Mouse (Mus musculus): ENCODE measurements around the gene Dppa3. TPM values are rescaled to one million over a fixed set of nuclear protein-coding genes. Genes with fewer than 3 reads are reported as not detected.
"Not testable (repeated sequence)": the region's sequence is repeated elsewhere in the genome, so short reads cannot be mapped to it uniquely, and the experiment has no call there.

Gene Dppa3
- total RNA-seq, 2 experiments from 2014 or later = not detected

DNA sequence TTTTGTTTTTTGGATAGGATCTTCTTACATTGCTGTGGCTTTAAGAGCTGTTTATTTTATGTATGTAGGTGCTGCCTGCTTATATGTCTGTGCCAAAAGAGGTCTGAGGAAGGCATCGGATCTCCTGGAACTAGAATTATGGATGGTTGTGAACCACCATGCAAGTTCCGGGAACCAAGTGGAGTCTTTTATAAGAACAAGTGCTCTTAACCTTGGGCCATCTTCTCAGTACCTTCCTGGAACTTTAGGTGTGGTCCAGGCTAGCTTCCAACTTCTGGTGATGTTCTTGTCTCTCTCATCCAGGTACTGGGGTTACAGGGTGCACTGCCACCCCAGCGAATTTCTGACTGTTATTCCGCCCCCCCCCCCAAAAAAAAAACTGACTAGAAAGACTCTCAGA lies 13.8 kb upstream of the Dppa3 start:
- DNase-seq = no peak

DNA sequence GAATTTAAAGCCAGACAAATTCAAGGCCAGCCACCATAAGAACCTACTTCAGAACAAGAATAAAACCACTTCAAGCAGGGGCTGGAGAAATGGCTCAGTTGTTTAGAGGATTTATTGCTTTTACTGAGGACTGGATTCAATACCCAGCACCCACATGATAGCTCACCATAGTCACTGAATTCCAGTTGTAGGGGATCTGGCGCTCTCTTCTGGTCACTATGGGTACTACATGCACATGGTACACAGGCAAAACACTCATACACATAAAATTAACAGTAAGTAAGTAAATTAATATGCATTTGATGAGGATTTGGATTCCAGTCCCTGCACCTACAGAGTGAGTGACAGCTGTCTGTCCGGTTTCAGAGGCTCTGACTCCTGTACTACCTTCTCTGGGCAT lies 12.2 kb upstream of the Dppa3 start:
- DNase-seq = no peak

DNA sequence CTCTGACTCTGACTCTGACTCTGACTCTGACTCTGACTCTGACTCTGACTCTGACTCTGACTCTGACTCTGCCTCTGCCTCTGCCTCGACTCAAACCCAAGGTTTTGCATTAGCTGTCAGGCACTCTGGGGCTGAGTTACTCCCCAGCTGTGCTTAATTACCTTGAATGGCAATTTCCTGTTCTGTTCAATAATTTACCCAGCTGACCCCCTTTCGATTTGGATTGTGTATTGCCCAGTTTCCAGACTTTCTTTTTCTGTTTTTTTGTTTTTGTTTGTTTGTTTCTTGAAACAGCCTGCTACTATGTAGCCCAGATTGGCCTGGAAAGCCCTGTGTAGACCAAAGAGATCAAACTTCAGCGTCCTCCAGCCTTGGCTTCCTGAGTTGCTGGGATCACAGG lies 10.2 kb upstream of the Dppa3 start:
- no peak for DNase-seq

DNA sequence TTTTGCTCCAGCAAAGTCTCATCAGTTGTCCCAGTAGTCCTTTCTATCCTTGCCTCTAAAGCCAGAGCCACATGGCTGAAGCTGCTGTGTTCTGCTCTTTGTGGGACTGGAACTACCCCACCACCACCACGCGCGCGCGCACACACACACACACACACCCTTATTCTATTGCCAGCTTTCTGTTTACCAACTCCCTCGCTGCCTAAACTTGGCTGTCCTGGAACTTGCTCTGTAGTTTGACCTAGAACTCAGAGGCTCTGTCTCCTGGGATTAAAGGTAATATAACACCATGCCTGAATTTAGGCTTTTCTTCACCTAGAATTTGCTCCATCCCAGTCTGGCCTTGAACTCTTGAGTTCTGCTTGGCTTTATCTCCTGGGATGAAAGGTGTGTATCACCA lies 5.1 kb upstream of the Dppa3 start:
- no peak for DNase-seq

DNA sequence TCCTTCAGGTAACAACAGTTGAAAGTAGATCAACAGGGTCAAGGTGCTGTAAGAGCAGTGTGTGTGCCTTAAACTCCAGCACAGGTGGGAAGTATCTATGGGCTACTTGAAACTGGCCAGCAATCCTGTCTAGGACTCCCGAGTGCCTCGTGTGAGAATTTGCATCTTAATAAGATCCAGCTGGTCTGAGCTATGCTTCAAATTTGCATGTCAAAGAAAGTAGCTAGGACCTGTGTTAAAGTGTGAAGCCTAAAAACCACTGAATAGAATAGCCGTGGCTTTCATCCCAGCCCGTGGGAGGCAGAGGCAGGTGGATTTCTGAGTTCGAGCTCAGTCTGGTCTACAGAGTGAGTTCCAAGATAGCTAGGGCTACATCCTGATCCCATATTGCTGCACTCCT lies 1.7 kb upstream of the Dppa3 start:
- no peak for DNase-seq

DNA sequence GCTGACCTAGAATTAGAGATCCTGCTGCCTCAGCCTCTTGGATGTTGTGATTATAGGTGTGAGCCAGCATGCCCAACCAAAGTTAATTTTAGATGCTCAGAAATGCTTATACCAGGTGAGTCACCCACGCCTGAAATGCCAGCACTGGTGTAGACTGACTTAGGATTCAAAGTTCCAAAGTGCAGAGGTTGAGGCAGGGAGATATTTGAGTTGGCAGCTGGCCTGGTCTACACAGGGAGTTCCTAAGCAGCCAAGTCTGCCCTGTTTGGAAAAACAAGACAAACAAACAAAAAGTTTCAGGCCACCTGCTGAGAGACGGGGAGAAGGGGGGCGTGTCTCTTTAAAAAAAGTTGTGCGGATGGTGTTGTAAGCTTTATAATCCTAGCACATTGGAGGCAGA lies 1.1 kb upstream of the Dppa3 start:
- no peak for DNase-seq

DNA sequence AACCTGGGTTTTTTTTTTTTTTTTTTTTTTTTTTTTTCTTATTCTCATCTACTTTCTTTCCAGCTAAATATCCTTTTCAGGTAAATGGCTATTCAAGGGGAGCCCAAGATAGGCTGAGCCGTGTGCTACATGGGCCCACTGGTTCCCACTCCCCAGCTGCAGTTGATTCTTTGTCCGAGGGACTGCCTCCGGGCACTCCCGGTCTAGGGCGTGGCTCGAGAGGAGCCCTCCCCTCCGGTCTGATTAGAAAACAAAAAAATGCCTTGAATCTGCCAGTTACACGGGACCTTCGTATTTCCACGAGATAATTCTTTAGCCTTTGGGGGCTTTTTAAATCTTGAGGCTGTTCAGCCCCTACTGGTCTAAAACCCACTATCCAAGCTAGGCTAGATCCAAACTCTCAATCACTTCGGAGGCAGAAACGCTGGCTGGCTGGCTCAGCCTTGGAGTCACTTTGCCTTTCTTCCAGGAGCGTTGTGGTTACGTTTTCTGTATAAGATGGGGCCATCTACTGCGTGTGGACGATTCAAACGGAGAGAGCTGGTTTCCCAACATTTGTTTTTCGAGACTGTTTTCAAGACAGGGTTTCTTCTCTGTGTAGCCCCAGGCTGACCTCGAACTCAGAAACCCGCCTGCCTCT lies 1.4 kb downstream of the Dppa3 start:
- DNase-seq = no peak

DNA sequence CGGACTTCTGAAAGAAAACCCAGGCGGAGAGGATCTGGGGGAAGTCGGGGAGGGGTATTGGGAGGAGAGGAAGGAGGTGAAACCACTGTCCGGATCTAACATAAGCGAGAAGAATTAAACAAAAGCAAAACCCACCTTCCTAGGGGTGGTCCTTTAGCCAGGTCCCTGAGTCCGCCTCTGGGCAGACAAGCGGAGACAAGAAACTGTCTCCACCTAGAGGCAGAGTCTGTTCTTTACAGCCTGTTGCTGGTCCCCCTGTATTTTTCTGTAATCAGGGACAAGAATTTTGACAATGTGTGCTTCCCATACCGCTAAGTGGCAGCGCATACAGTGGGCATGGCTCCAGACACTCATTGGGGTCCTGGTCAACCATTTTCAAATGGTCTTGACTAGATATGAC lies 7.2 kb downstream of the Dppa3 start:
- no peak for DNase-seq

DNA sequence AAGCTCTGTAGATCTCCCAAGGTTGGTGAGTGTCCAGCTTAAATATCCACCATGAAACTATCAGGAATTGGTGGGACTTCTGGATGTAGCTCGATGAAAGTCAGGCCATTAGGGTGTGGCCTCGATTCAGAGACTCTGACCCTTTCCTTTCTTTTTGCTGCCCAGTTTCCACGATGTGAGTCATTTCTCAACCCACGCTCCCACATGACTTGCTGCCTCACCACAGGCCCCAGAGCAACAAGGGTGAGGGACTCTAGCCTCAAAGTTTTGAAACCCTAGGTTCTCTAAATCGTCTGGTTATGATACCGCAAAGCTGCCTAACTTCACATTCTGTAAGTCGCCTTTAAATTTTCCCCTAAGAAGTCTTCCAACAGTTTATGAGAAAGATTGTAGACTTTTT lies 9.1 kb downstream of the Dppa3 start:
- DNase-seq = no peak

DNA sequence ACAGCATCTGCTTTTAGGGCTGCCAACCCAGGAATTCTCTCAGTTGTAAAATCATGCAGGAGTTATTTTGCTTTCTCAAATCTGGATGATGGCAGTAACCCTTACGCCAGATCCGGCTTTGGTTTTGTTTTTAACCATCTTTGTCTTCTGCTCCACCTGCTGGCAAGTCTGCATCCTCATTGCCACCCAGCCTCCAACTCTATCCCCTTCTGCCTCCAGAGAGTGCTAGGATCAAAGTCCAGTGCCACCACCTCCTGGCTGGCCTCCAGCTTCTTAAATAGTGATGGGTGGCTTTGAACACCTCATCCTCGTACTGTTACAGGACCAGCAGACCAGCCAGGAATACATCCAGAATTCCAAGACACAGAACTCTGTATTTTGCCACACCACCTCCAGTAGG lies 10.5 kb downstream of the Dppa3 start:
- no peak for DNase-seq

DNA sequence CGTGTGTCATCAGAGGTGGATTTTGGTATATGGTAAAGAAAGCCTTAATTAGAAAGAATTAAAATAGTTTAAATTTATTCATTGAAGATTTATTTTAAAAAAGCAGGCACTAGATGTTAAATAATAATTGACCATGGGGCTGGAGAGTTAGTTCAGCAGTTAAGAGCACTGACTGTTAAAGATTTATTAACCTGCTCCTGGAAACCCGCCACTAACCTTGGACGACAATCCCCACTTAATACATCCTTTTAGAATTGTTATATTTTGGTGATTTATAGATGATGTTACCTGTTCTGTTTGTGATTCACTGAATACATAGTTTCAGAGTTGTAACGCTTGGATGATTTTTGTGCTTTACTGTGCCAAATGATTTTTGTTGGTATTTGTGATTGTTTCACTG lies 11.4 kb downstream of the Dppa3 start:
- DNase-seq = not testable (repeated sequence)

DNA sequence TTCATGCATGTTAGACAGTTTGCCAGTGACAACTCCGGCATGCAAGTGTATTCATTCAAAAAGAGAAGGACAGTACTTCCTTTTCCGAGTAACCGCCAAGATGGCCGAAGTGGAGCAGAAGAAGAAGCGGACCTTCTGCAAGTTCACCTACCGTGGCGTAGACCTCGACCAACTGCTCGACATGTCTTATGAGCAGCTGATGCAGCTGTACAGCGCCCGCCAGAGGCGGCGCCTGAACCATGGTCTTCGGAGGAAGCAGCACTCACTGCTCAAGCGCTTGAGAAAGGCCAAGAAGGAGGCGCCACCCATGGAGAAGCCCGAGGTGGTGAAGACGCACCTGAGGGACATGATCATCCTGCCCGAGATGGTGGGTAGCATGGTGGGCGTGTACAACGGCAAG lies 18.0 kb downstream of the Dppa3 start:
- not testable (repeated sequence) for DNase-seq

DNA sequence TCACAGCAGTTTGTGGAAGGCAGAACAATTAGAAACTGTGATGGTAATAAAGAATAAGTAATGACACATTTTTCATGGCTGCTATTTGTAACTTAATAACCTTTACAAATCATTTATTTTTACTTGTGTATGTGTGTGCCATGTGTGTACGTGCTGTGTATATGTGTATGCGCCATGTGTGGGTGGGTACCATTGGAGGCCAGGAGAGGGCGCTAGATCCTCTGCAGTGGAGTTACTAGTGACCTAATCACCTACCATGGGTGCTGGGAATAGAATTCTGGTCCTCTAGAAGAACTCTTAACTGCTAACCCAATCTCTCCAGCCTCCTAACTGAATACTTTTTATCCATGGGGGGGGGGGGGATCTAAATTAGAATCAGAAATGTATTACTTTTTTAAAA lies 23.7 kb downstream of the Dppa3 start:
- DNase-seq = no peak

DNA sequence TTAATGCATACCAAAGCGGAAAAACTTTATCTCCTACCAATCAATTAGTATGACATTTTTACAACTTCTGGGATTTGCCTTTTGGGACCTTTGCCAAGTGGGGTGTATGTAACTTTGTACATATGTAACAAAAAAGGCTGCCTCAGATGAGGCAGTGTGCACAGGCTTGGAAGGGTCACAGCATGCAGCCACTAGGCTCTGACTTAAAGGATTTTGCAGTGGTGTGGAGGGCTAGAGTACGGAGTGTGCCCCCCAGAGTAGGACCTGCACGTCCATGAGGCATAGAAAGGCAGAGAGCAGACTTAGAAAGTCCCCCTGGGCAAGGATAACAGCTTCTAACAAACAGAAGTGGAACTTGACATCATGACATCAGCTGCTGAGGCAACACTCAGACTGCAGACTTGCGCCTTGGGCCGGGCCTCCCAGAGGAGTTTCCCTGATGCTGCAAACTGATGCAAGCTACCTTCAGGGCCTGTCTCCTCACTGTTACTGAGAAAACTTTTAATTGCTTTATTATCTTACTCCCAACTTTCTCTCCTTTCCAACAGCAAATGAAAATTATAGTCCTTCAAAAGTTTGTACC lies 24.3 kb downstream of the Dppa3 start:
- no peak for DNase-seq

DNA sequence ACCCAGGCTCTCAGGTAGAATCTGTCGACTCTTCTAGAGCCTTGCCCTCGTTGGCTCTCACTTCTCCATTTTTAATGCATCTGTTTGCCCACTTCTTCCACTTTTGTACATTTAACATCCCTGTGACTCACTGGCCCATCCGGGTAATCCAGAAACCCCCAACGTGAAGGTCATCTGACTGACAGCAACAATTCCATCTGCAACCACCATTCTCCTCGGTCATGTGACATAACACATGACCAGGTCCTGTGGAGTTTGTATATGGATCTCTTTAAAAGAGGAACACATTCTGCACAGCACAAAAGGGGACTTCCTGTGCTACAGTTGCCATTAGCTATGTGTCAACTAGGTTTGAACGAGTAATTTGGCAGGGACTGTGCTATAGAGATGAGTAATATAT lies 28.1 kb downstream of the Dppa3 start:
- no peak for DNase-seq

DNA sequence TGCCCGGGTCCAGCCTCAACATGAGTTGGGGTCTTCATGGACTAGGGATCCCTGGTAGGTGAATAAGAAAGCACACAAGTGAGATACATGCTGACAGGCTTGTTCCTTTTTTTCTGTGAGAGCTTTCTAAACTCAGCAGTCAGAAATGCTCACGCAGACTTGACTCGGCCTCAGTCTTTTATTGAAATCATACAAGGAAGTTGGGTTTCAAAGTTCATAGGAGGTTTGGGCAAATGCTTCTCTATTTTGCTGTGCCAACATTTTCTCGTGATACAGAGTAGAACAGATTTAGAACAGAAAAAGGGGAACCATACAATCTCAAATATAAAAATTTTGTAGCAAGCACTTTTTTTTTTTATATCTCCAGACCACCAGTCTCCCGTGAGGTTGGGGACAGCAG lies 31.4 kb downstream of the Dppa3 start:
- DNase-seq = no peak

DNA sequence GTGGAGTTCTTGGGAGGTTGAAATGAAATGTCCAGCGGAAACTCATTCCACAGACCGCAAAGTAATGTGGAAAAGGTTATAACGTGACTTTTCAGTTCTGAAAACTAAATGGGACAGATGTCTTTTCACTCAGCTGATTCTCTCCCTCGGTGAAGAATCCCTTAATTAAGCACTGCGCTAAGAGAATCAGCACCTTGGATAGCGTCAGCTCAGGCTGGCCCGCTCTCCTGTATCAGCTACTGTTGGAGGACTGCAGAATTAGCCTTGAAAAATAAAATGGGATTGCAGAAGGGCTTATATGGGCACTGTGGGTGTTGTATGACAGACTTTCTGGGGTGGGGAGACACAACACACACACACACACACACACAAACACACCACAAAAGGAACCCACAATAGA lies 33.4 kb downstream of the Dppa3 start:
- no peak for DNase-seq

DNA sequence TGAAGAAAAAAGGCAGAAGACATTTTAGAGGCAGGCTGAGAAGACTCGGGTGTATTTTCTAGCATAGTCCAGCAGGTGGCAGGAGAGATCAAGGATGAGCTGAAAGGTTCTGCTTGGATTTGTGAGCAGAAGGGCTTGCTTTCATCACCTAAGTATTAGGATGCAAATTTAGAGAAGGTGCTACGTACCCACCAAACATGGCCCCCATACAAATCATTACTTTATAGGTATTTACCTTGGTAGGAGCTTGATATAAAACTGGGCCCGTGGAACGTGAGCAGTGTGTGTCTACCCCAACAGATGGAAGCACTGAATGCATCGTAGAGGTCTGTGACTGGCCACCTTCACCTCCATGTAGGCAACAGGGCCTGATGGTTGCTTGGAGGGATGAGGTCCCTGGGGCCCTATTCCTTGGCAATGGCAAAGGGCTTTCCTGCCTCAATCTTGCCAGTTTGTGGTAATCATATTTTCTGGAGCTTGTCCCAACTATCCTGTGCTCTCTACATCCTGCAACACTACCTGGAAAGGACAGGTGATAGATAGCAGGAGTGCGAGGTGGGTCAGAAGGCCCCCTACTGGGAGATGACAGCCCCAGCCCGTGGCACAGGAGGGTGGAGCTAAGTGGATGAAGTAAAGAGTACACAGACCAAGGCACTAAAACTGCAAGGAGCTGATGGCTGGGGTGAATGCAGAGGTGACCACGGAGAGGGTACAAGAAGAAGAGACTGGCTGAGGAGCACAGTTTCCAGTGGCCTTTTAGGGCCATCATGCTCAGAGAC lies 34.6 kb downstream of the Dppa3 start:
- no peak for DNase-seq

DNA sequence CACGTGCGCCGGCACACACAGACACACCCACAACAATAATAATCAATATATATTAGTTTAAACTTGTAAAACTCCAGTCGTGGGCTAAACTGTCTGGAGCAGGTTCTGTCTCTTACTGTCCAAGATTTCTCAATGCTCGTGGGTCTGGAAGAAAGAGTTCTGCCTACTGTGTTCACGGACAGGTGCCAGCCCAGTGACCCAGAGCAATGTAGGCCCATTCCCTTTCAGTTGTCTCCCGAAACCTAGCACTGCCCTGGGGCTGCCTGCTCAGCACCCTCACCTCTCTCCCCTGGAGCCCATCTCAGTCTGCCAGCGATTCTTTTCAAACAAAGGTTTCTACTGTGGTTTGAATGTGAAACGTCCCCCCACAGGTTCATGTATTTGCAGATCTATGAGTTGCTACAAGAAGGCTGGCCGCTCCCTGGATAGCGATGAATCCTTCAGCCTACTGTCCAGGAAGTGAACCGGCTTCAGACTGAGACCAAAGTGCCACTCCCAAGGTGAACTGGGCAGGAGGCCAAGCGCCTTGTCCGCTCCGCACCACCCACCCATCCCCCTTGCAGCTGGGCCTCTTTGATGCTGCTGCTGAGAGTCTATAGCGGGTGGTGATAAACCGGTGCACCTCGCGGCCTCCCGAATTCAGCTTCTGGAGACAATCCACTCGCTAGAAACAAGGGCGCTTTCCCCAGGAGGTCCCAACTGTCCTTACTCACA lies 36.5 kb downstream of the Dppa3 start:
- DNase-seq = no peak

DNA sequence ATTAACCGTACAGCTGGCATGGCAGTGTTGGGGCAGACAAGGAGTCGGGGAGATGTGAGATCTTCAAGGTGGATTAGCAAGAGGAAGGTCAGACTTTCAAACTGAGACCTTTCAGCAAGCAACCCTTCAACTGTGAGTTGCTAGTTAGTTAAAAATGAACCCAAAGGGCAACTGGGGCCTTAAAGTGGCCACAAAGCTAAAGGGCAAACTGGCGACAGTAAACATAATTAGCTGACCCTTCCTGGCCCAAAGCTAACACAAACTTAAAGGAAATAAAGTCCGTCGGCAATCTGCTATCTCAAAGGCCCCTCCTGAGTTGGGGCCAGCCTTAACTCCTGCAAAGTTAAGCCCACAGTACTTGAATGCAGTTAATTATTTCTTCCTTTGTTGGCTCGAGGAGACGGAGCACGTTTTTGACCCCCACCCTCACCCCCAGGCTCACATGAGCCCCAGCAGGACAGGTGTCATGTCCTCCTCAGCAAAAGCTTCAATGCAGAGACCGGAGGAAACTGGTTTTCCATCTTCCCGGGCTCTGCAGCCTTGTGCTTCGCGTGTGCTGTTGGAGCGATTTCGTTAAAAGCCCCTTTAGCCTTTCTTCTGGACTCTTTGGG lies 37.5 kb downstream of the Dppa3 start:
- no peak for DNase-seq

DNA sequence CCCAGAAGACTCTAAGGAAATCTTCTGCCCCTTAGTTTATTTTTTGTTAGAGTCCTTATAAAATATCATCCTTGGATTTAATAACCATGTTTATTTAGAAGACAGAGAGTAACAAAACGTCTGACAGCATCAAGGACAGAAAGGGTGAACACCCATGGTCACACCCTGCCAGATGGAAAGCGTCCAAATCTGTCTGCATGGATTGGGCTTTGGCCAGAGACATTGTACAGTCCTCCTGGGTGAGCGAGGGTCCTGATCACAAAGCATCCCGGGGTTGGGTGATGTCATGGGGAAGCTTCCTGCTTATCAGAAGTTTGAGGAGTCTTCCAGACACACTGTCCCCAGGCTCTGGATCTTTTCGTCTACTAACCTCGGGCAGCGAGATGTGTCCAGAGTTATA lies 39.7 kb downstream of the Dppa3 start:
- DNase-seq = no peak

DNA sequence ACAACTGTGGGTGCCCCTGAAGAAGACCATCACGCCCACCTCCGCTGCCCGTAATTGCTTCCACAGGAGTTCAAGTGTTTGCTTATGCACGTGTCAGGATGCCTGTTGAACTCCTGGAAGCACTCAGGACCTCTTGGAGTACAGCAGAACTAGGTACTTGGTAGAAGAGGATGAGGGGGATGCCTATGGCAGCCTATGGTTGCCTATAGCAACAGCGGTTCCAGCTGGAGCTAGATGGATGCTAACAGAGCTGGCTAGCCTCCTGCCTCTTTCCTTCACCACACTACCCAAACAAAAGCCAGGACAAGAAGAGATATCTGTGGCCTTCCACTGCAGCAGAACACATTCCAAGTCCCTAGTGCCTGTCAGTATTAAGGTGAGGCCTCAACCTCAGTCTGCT lies 41.5 kb downstream of the Dppa3 start:
- no peak for DNase-seq

DNA sequence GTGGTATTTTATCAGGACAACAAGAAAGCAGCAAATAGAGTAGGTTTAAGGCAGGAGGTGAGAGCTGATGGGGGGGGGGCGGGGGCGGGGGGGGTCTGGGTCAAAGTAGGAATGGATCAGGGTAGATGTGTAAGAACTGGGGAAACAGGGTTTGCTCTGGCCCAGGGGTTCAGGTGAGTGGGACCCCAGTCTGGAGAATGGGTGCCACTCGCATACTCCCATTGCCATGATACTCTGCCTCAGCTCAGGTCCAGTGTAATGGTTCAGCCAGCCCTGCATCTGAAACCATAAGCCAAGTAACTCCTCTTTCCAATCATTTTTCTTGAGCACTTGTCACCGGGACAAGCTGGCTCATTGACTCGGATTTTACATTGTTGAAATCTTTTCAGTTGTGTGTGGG lies 42.6 kb downstream of the Dppa3 start:
- DNase-seq = no peak
